Mouse (Mus musculus) right cerebral cortex, postnatal 4 days (tissue): Measurements from ENCODE around the gene Ddx42.
"Not testable (repeated sequence)": the region's sequence is repeated elsewhere in the genome, so short reads cannot be mapped to it uniquely, and the experiment has no call there.

Experiments used
- DNase-seq: peaks from one replicate; pipeline ENCODE4 v3.0.0-alpha.2; 2022

Ddx42 gene

DNA sequence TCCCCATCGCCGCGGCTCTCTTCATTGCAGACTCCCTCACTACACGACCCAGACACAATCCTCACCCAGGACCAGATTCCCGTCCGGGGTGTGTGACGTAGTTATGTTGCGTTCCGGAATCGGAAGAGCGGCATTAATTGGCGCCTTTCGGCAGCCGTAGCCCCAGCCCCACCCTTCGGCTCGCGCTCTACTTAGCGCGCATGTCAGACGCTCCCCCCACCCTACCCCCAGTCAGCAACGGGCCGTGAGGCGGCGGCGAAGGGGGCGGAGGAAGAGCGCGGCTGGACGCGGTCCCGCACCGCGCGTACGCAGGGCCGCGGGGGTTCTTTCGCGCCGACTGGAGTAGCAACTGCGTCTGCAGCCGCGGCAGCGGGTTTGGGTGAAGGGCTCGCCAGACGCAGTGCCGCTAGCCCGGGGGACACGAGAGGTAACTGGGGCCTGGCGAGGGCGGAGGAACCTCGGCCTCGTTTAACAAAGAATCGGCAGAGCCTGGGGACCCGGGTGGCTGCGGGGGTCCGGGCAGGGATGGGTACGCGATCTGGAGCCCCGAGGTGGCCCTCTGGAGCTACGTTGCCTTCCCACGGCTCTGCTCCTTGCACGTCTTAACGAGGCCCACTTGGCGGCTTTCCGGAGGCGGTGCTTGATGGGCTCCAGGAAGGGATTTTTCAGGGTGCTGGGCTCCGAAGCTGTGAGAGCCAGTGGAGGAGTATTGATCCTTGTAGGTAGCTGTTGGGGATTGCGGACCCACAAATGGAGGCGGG is at the start of gene Ddx42:
TSS of gene Ddx42 (plus strand) at position 197 of the 761 bp plus-strand sequence.
- DNase-seq = peak; percentile 85

DNA sequence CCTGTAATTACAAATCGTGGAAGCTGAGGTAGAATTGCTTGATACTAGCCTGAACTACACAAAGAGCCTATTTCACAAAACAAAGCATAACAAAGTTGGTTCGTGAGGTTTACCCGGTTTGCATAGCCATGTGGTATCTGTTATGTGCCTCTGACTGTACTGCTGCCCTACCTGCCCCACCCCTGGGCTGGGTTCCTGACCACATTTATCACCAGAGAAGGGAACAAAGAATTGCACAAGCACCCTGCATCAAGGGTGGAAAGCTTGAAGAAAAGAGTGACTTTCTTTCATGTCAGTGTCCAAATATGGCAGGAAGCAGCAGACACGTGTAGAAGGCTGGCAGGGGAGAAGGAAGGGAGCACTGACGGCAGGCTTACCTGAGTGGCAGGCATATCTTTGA is 49.3 kb upstream of the Ddx42 start:
- no peak for DNase-seq

DNA sequence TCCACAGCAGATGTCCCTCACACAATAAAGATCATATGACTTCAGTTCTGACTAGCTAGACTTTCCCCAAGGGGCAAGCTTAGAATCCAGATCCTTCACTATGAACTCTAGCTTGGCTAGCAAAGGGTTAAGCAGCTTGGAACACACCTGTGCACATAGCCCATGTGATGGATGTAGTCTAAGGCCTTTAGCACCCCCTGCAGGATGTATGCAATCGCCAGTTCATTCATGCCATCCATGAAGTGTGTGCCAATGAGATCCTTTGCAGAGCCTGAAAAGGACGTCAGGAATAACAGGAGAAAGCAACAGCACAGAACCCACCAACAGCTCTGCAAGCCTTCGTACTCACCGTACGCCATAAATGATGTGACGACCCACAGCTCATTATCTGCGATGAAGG is 45.9 kb upstream of the Ddx42 start:
- no peak for DNase-seq

DNA sequence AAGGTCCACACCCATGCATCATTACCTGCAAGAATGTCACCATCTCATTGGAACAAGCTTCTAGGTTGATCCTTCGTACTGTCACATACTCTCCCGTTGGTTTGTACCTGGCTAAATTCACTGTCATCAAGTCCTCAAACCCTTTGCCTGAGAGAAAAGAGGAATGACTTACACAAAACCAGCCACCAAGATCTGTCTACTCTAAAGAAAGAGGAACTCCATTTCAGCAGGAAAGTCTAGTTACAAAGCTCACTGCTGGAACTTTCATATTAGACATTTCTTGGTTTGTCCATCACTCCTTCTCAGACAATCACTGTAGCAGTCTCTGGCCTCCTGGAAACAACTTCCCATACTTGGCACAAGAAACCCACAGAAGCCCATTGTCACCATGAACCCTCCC is 43.5 kb upstream of the Ddx42 start:
- DNase-seq = no peak

DNA sequence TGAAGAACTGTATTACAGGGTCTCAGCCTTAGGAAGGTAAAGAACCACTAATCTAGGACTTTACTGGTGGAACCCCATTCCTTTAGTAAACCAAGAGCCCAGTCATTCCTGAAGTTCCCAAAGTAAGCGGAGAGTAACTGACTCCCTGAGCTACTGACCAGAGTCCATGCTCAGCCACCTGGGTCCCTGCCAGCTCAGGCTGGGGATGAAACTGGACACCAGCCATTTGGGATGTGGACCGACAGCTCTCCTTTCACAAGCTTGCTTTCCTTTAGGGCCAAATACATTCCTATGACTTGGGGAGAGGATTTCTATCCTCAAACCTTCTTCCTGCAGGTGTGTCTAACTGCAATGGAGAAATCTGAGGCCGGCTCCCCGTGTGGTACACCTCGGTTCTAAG is 42.4 kb upstream of the Ddx42 start:
- no peak for DNase-seq

DNA sequence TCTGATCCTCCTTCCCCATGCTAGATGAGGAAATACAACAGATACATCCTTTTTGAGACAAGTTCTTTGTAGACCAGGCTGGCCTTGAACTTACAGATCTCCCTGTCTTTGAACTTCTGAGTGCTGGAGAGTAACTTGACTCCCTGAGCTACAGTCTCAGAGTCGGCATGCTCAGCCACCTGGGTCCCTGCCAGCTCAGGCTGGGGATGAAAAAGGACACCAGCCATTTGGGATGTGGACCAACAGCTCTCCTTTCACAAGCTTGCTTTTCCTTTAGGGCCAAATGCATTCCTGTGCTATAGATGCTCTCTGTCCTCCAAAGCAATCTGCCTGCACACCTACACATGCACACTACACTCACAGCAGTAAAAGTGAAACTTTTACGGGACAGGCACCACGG is 41.6 kb upstream of the Ddx42 start:
- DNase-seq = no peak

DNA sequence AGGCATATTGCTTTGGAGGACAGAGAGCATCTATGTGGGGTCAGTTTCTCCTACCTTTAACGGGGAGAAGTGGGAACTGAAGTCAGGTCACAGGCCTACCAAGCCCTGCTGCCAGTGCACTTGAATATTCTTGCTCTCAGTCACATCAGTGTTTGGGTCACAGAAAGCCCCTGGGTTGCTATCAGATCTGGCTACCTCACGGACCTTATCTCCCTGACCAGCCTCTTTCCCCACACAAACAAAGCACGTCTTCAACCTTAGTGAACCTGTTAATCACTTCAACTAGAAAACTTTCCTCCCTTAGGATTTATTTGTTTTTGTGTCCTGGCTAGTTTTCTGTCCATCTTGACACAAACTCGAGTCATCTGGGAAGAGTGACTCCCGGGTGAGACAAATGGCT is 40.4 kb upstream of the Ddx42 start:
- no peak for DNase-seq

DNA sequence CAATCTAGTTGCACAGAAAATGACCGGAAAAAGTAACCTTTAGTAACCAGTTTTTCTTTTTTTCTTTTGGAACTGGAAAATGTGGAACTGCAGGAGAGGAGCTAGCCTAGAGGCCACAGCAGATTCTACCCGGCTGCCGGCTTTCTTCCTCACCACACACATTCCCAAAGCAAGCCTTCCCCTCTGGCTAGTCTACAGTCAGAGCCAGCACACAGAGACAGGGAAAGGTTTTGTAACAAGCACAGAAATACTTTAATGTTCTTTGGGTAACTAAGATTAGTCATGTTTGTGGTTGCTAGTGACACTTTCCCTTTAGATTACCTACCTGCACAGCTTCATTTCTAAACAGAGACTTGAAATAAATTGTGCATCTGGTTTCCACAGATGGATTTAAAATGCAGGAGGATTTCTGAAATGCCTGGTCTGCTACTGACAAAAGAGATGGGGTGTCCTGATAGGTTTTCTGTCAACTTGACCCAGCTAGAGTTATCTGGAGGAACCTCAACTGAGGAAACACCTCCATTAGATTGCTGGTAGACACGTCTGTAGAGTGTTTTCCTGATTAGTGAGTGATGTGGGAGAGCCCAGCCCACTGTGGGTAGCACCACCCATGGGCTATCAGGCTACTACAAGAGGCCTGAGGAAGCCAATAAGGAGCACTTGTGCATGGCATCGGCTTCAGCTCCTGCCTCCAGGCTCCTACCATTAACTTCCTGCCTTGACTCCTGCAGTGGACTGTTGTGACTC is 38.5 kb upstream of the Ddx42 start:
- DNase-seq = no peak

DNA sequence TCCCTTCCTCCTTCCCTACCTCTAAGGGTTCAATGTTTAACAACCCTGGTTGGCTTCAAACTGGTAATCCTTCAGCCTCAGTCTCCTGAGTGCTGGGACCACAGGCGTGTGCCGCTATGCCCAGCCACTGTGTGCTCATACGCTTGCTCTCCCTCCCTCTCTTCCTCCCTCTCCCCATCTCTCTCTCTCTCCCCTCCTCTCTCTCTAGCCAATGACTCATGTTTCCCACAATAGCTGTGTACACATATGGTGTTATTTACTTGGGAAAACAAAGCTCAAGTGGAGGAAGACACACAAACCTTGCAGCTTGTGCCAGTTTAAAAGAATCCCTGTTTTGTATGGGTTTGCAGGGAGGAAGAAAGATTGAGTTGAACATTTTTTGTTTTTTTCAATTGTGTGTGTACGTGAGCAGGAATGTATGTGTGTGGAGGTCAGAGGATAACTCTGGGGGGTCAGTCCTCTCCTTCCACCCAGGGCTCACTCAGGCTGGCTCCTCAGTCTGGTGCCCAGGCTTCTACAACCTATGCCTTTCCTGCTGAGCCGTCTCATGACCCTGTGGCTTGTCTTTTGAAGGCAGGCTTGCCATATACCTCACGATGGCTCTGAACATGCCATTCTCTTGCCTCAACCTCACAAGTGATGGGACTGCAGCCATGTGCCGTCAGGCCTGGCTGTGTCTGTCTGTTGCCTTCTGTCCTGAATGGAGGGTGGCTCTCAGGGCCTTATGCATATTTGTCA is 36.8 kb upstream of the Ddx42 start:
- DNase-seq = no peak

DNA sequence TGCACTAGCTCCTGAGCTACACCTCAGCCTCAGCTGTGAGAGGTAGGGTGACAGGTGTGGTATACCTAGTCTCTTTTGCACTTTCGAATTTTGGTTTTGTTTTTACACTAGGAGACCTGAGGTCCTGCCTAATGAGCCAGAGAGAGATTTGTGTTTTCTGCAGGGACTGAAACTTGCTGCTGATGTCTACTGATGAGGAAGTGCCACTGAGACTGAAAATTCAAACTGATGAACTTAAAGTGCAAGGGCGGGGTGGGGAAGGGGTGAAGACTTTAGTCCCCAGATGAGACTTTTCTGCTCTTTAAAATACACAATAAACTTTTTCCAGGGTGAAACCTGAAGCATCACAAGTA is 36.3 kb upstream of the Ddx42 start:
- DNase-seq = no peak

DNA sequence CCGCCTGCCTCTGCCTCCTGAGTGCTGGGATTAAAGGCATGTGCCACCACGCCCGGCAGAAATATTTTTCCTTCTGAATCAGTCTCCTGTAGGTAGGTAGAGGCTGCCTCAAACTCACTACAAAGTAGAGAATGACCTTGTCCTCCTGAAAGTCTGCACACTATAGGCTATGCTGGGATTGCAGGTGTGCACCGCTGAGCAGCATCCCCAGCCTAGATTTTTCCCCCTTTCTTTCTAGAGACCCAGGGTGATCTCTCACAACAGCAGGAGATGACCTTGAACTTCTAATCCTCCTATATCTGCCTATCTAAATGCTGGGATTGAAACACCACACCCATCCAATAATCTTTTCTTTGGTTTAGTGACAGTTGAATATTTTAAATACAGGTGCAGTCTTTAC is 29.4 kb upstream of the Ddx42 start:
- no peak for DNase-seq

DNA sequence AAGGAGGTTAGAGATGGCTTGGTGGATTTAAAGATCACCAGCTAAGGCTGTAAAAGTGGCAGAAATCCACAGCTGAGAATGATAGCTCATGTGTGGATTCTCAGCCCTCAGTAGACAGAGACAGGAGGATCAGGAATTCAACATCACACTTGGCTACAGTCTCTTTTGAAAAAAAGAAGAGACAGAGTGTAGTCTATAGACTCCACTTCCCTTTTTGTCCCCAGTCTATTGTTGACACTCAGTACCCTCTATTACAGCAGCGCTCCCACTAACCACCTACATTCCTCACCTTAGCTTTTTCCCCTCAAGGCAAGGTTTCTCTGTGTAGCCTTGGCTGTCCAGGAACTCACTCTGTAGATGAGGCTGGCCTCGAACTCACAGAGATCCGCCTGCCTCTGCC is 25.0 kb upstream of the Ddx42 start:
- no peak for DNase-seq

DNA sequence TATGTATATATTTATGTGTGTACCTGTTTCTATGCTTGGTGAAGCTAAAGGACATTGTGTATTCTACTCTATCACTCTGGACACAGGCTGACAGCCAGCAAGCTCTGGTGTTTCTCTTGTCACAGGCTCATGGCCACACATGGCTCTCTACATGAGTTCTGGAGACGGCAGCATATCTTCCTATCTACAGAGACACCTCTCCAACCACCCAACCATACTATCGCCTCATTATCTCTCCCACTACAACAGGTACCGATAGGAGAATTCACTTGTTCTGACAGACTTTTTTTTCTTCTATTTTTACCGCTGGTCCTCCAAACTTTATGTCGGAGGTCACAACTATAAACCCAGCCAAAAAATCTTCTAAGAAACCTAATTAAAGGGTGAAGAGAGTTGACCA is 24.5 kb upstream of the Ddx42 start:
- DNase-seq = no peak

DNA sequence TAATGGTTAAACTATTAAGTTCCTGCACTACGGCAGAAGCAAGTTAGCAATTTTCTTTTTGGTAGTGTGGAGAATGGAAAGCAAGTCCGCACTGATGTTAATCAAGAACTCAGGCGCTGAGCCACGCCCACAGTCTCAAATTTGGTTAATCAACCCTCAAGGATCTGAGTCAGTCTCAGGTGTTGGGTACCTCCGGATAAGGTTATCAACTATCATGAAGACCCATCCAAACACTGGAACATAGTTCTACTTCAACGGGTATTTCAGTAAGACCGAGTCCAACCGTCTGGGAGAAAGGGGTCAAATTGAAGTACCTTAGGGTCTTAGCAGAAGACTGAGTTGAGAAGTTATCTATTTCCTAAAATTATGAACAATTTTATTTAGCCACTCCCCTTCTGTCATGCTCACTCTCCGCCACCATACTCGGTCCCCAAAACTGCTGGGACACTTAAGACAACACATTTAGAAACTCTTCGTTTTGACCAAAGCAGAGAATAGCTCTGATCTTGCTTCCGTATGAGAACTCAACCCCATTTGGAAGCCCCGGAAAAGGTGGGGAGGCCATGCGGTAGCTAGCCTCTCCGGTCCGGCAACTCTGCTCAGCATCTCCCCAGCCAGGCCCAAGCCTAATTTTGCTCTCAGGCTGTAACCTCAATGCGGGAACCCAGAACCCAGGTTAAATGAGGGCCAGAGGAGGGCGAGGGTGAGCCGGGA is 23.9 kb upstream of the Ddx42 start:
- no peak for DNase-seq

DNA sequence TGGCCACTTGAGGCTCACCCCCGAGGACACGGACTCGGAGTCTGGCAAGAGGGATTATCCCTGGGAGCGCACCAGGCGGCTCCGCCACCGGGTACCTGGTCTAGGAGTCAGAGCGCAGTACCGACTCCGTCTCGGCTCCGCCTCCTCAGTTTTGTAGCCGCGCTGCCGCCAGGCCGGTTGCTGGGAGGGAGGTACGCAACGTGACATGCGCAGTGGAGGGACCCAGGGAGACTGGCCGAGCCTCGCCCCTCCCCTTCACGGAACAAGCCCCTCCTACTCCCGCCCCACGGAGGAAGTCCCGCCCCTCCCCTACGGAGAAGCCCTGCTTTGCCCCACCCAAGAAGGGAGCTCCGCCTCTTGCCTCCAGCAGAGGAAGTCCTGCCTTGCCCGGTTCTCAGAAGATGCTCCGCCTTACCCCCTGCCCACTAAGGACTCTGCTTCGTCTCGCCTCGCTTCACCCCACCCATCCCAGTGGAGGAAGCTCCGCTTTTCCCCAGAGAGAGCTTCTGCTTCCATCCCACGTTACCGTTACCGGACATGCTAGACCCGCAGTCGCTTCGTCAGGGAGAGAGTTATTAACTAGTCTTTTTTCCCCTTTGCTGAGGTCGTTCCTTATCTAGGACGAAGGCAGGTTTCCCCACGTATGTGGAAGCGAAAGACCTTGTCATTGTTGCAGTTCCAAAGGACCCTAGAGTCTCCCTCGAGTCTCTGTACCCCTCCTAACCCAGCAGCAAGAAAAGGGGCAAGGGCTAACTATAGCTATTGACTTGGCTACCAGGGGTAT is 23.2 kb upstream of the Ddx42 start:
- peak; percentile 93 for DNase-seq

DNA sequence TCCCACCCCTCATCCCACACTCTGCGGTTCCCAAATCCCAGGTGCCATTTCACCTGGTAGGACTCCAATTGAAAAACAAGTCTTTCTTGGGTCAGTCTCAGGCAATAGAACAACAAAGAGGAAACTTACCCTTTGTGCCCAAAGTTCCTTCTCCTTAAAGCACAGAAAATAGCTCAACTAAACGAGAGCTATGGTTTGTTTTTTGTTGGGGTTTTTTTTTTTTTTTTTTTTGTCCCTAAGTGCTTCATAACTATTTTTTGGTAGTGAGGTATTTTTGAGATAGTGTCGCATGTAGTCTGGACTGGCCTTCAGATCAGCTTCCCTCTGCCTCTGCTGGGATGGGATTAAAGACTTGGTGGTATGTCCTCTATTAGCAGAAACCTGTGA is 22.6 kb upstream of the Ddx42 start:
- no peak for DNase-seq

DNA sequence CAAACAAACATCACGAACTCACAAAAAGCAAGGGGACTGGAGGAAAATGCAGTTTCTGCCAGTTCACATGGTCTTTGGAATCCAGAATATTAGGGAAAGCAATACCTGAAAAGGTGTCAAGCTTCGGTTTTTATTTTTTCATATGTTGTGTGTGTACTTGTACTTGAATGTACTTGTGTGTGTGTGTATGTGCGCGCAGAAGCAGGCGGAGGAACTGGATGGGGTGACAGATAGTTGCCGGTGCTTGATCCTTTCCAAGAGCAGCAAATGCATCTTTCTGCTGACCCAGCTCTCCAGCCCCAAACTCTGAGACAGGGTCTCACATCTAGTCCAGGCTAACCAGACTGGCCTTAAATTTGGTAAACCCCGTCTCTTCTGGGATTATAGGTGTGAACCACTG is 21.8 kb upstream of the Ddx42 start:
- DNase-seq = no peak

DNA sequence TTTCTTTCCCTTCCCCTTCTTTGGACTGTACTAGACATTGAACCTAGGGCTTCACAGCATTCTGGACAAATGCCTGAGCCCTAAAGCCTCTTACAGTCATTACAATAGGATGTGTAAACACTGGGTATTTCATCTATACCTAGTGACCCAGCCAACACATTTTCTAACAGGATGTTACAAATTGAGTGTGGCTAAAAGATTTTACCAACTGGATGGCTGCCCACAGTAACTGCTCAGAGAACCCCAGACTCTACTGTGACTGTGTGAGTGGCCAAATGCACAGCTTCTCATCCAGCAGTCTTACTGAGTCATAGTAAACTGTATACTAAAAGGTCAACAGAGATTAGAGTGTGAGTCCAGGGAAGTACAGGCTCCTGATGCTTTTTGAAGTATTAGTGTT is 21.4 kb upstream of the Ddx42 start:
- no peak for DNase-seq

DNA sequence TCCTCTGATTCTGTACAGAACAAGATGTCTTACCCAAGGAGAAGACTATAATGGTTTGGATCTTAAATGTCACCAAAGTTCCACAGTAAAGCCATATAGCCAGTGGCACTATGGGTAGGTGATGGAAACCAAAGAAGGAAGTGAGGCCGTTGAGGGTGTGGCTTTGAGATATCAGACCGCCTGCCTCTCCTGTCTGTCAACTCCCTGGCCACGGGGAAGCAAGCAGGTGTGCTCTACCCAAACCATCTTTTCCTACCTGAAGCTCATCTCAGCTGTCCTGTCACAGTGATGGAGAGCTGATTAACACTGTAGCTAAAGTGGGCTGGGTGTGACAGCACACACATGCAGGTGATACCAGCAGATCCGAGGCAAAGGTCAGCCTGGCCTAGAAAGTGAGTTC is 18.4 kb upstream of the Ddx42 start:
- no peak for DNase-seq

DNA sequence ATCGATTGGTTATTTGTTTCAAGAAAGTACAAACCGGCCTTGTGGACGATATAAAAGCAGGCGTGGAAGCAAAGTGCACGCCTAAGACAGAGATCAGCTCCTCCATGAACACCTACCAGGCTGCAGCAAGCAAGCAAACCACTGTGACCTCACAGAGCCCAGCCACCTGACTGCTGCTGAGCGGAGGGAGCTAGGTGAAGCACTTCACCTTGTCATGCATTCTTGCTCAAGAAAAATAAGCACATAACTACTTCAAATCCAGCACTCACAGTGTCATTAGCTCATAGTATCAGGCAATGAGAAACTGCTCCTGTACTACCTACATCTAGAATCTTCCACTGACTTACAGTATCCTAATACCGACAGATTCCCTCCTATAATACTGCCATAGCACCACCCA is 16.7 kb upstream of the Ddx42 start:
- not testable (repeated sequence) for DNase-seq

DNA sequence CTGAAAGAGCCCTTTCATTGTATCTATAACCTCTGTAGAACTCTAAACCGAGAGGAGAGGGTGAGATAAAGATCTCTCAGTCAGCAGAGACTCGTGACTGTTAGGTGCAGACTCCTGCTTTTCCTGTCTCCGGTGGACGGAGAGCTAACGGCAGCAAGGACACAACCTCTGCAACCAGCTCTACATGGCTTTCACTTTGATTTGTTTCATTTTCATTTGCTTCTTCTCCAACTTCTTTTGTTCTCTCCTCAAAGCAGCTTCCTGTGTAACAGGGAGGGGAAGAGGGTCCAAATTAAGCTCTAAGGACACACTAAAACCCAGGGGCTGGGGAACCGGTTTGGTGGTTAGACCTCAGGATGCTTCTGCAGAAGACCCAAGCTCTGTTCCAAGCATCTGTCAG is 16.0 kb upstream of the Ddx42 start:
- DNase-seq = no peak

DNA sequence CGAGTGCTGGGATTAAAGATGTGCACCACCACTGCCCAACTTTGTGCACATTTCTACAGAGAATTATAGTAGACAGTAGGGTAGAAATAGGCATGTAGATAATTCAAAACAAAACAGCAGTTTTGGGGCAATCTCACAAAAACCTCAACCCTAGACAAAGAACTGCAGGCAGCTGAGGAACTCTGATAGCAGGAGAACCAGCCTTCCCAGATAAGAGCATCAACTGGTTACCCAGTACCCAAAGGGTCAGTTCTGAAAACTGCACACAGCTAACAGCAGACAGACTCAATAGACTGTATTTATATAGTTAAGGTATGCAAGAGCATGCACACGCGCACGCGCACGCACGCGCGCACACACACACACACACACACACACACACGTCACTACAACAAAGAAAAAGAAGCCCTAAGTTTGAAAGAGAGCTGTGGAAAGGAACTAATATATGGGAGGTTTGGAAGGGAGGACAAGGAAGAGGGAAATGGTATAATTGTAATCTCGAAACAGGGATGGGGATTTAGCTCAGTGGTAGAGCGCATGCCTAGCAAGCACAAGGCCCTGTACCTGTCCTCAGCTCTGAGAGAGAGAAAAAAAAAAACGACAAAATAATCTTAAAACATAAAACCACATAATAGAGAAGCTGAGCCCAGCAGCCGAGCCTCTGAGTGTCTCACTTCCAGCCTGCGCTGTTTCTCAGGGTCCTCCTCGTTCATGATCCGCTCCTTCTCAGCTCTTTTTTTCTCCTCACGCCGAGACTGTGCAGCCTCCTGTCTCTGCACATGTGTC is 15.2 kb upstream of the Ddx42 start:
- DNase-seq = no peak
